Mouse (Mus musculus): ENCODE measurements around the gene Zfp169.

- TF ChIP-seq CTCF (IDR thresholded peaks at IDR 0.05; ENCODE audit: low read depth) (no peak), EP300 (IDR thresholded peaks at IDR 0.05; ENCODE audit: low read depth) (no peak)
Measured at GRCm38 (mm10) chr13:48554552-48554951, 41.3 kb upstream of the Zfp169 start.
